Mouse (Mus musculus): ENCODE measurements around the gene Polr2e.

Polr2e gene

DNA sequence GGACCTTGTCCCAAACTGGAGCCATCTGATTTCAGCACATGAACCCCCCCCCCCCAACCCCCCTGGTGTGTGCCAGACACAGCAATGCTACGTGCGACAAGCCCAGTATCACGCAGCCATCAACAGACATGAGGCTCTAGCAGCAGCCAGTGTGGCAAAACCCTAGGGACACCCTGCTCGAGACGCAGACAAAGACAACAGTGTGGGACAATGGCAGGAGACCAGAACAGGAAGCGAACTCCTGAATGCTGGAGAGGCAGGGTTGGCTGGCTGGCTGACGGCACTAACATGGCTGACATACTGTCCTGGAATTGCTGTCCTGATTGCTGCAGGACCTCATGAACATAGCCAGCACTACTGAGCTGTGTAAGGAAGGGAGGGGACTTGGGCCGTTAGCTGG, 4.4 kb downstream of the Polr2e start:
- in situ Hi-C loops (cut with MboI, MseI): no loop called here

DNA sequence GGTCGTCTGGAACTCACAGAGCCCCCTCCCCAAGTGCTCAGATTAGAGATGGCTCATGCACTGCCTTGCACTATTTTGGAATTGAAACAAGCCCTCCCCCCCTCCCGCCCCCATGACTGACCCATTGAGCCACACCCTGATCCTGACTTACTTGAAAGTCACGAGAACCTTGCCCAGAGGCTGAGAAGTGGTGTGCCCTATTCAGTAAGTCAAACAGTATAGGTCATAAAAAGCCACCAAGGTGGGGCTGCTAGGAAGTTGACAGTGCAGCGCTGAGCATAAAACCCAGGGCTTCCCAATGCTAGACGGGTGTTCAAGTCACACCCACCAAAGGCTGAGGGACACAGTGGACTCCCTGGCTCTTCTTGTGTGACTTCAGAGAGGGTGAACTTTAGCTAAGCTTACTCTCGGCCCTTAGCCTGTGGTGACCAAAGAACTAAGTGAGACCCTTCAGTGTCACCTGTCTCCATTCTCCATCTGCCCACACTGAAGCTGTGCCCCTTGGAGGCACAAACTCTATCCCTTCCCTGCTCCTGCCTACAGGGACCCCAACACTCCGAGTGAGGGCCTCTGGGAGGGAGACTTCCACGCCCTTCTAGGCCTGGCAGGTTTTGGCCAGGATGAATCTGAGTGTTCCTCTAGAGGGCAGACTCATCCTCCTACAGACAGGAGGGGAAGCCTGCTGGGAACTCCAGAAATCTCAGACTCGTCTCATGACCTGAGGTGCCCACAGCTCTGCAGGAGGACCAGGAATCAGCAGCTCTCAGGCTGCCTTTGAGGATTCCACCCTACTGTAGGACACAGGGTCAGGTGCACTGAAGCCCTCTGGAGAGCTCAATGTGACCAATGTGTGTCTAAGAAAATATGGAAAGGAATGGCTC, 5.8 kb downstream of the Polr2e start:
- in situ Hi-C loops (cut with MboI, MseI): loop anchor here (5.0 kb wide), 1 partner anchor 36 kb away; the partner anchor contains the start of gene Abca7

DNA sequence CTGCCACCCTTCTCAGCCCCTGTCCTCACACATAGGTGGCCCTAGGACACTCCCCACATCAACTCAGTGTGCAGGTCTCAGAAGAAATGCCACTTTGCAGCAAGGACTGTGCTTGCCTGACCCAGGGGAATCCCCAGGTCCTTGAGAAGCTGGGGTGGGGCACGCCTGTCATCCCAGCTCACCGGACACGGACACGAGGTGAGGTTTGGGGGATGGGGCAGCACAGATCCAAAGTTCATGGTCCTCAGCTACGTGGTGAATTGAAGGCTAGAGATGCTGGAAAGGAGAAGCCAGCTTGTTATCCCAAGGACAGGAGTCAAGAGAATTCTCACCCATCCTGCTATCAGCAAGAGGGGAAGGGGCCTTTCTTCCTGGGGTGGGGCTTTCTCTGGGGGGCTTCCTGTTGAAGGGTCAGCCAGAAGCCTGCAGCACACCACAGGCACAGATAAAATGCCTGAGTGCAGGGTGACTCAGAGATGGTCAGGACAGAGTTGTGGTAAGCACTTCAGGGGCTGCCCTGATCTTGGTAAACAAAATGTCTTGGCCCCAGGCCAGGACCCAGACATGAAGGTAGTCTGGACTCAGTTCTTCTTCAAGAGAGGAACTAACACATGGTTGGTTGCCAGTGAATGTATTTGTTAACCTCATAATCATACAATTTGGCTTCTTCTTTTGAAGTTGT, 6.7 kb downstream of the Polr2e start:
- in situ Hi-C loops (cut with MboI, MseI): loop anchor here (5.0 kb wide), 1 partner anchor 36 kb away; the partner anchor contains the start of gene Abca7

- in situ Hi-C loops (cut with MboI, MseI): loop anchor here (5.0 kb wide), 1 partner anchor 33 kb away; the partner anchor contains the start of gene Abca7
Observed at GRCm38 (mm10) chr10:80030736-80031135, 8.9 kb downstream of the Polr2e start.

GRCm38 (mm10) chr10:80030191-80030590, 9.4 kb downstream of the Polr2e start:
- in situ Hi-C loops (cut with MboI, MseI): loop anchor here (5.0 kb wide), 1 partner anchor 33 kb away; the partner anchor contains the start of gene Abca7

- in situ Hi-C loops (cut with MboI, MseI): no loop called here
Observed at GRCm38 (mm10) chr10:80028521-80028846, 11.1 kb downstream of the Polr2e start.

GRCm38 (mm10) chr10:80027681-80028520, 11.7 kb downstream of the Polr2e start:
- in situ Hi-C loops (cut with MboI, MseI): no loop called here

DNA sequence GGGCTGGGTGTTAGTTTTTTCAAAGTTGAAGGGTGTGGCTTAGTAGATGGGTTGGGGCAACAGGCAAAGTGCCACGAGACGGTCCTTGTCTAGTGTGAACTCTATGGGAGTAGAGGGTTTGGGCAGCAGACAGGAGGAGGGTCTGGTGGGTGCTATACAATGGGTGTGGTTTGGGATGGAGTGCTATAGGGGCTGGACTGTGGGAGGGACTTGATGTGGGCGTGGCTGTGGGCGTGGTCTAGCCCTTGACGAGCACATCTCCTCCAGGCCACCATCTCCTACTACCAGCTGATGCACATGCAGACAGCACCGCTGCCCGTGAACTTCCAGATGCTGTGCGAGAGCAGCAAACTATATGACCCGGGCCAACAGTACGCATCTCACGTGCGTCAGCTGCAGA, 13.7 kb downstream of the Polr2e start:
- in situ Hi-C loops (cut with MboI, MseI): no loop called here

GRCm38 (mm10) chr10:80025463-80025862, 14.1 kb downstream of the Polr2e start:
- in situ Hi-C loops (cut with MboI, MseI): no loop called here

GRCm38 (mm10) chr10:80025044-80025347, 14.6 kb downstream of the Polr2e start:
- in situ Hi-C loops (cut with MboI, MseI): no loop called here

- in situ Hi-C loops (cut with MboI, MseI): no loop called here
Observed at GRCm38 (mm10) chr10:80024229-80025043, 15.2 kb downstream of the Polr2e start.

DNA sequence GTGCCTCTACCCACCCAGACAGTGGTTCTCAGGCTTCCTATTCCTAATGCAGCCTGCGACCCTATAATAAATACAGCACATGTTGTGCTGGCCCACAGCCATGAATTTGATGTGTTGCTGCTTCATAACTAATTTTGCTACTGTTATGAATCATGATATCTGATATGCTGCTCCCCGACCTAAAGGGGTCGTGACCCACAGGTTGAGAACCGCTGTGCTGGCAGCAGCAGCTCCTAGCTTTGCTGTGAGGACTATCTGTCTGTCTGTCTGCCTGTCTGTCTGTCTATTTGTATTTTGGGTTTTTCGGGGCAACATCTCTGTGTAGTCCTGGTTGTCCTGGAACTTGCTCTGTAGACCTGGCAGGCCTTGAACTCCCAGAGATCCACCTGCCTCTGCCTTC, 15.8 kb downstream of the Polr2e start:
- in situ Hi-C loops (cut with MboI, MseI): no loop called here

DNA sequence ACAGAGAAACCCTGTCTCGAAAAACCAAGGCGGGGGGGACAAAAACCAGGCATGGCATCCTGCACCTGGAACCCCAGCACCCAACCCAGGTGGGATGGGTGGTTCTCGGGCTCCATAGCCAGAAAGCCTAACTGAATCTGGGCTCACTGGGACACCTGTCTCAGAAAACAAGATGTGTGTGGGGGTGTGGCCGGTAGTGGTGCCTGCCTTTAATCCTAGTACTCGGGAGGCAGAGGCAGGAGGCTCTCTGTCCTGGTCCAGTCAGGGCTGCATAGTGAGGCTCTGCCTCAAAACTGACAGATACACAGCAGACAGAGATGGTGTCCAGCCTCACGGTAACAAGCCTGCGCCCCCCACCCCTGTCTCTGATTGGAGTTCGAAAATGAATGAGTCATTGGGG, 16.8 kb downstream of the Polr2e start:
- in situ Hi-C loops (cut with MboI, MseI): no loop called here

DNA sequence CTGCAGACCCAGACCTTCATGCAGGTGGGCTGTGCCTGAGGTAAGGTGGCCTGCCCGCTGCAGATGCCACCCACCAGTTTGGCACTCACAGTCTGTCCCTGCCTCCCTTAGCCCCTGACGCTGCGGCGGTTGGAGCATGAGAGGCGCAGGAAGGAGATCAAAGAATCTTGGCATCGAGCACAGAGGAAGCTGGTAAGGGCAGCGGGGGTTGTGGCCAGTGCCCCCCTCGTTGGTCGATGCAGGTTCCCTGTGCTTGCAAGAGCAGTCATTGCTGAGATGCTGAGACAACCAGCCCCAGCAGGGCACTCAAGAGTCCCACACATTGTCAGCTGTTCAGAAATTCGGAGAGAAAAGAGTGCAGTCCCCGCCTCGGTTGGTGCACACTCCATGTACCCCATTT, 17.4 kb downstream of the Polr2e start:
- in situ Hi-C loops (cut with MboI, MseI): no loop called here

GRCm38 (mm10) chr10:80021320-80021641, 18.3 kb downstream of the Polr2e start:
- in situ Hi-C loops (cut with MboI, MseI): no loop called here

DNA sequence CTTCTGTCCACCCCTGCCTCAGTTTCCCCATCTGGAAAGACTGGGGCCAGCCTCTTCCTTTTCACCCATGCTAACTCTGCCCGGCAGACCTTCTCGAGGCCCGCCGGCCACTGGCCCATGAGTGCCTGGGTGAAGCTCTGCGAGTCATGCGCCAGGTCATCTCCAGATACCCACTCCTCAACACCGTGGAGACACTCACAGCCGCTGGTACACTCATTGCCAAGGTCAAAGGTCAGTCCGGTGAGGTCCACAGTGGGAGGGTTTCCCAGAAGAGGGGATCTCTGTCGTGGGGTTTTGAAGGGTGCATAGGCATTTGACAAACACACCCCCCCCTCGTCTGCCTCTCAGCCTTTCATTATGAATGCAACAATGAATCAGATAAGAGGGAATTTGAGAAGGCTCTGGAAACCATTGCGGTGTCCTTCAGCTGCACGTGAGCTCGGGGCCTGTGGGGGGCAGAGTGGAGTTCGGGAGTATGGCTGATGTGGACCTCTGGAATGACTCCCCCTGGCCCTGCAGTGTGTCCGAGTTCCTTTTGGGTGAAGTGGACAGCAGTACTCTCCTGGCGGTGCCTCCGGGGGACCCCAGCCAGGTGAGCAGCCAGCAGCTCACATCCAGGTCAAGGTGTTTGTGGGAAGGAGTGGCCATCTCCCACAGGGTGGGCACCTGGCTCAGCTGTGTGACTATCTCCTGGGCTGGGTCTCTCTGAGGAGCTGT, 18.8 kb downstream of the Polr2e start:
- in situ Hi-C loops (cut with MboI, MseI): no loop called here

GRCm38 (mm10) chr10:80020191-80020590, 19.4 kb downstream of the Polr2e start:
- in situ Hi-C loops (cut with MboI, MseI): no loop called here

GRCm38 (mm10) chr10:80019471-80020131, 20.0 kb downstream of the Polr2e start:
- in situ Hi-C loops (cut with MboI, MseI): loop anchor here (5.0 kb wide), 1 partner anchor 92 kb away; the partner anchor contains the start of gene Arid3a

DNA sequence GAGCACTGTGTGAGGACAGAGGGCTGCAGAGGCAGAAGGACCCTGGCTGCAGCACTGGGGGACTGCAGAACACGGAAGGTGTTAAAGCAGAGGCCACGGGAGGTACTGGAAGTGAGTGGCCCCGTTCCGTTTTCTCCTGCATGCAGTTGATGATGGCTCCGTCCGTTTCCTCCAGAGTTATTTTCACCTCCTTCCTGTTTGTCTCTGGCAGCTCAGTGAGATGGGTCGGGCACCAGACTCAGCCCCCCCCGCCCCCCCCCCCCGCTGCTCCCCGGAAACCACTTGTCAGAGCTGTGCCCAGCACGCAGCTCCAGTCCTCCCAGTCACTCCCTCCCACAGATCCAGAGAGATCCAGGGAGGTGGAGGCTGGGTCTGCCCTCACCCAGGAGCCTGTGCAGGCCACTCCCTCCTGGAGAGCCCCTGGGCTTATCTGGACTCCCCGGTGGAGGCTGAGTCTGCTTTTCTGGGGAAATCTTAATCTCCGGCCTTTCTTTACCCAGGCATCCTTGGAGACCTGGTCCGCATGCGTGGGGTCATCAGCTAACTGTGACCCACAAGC, 20.8 kb downstream of the Polr2e start:
- in situ Hi-C loops (cut with MboI, MseI): loop anchor here (5.0 kb wide), 1 partner anchor 92 kb away; the partner anchor contains the start of gene Arid3a

GRCm38 (mm10) chr10:80017771-80018170, 21.8 kb downstream of the Polr2e start:
- in situ Hi-C loops (cut with MboI, MseI): loop anchor here (5.0 kb wide), 1 partner anchor 90 kb away; the partner anchor contains the start of gene Arid3a
